Mouse (Mus musculus) gastrocnemius, adult 2 months (tissue): ENCODE results near the gene Olfr1062. TPM values are rescaled to one million over a fixed set of nuclear protein-coding genes. Genes with fewer than 3 reads are reported as not detected.
"Not testable (repeated sequence)": the region's sequence is repeated elsewhere in the genome, so short reads cannot be mapped to it uniquely, and the experiment has no call there.

Experiments used
- DNase-seq: peaks from one replicate; pipeline ENCODE4 v3.0.0; 2022
- H3K27ac ChIP-seq: fragments of 200-600 bp; 2 replicates; pipeline ENCODE4 v1.8.1; 2022; ENCODE audit warnings: mild to moderate bottlenecking
- H3K4me3 ChIP-seq: fragments of 200-600 bp; 2 replicates; pipeline ENCODE4 v1.8.1; 2022; ENCODE audit warnings: mild to moderate bottlenecking, moderate library complexity
- CTCF ChIP-seq: fragments of 200-600 bp; IDR thresholded peaks from 2 replicates; pipeline ENCODE4 v1.8.1; 2022; ENCODE audit warnings: antibody characterized with exemption, mild to moderate bottlenecking, moderate library complexity
- intact Hi-C: fragments of 180-260 bp; cut with DNase I; formaldehyde crosslinking; loops from one replicate; pipeline ENCODE4 v1.15.1; 2025
- long read RNA-seq, 2 experiments: library from polyadenylated mRNA; stranded (forward); transcript quantifications; one replicate each; pipeline ENCODE4 v2.0.0; 2021
- total RNA-seq, 2 experiments: library from RNA; stranded (reverse); gene quantifications; 2 replicates each; pipeline ENCODE4 v1.2.3; 2021

Olfr1062 gene
- not detected for total RNA-seq
- long read RNA-seq, experiment 1: 0 reads
- long read RNA-seq, experiment 2: 0 reads

GRCm38 (mm10) chr2:86426649-86427048, at the start of gene Olfr1062:
Olfr1062 (minus strand) TSS chr2:86426749.
- DNase-seq, intact Hi-C loops, H3K4me3 ChIP-seq, H3K27ac ChIP-seq: not testable (repeated sequence)

DNA sequence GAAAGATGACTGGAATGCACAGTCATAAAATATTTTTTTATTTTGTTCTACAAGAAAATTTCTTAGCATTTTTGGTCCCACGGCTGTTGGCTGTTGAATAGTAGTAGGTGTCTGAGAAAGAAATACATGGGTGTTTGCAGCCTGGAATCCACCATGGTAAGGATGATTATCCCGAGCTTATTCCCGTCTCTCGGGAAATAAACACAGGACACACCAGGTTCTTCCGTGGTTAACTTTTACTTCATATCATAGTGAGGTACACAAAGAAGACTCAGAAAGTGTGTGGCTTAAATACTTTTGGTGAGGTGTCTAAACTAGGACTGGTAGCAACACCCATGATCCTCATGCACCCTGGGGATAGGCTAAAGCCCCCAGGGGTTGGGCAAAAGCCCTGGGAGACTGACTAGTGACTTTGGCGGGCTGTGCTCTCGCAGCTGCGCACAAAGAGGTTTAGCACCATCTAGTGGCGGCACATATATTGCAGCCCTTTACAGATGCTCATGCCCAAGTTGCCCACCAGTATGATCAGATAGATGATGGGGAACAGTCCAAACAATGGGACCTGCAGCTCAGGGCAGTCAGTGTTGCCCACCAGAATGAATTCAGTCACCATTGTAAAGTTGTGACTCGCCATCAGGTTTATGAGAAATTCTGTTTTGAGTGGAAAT, 38.0 kb upstream of the Olfr1062 start:
- peak; percentile 74 for TF ChIP-seq CTCF
- intact Hi-C loops: loop anchor here (5.0 kb wide), 1 partner anchor 737 kb away; no protein-coding TSS in a partner anchor
- no peak overlapping the region for H3K4me3 ChIP-seq
- DNase-seq: peak; percentile 23
- H3K27ac ChIP-seq: no peak overlapping the region

DNA sequence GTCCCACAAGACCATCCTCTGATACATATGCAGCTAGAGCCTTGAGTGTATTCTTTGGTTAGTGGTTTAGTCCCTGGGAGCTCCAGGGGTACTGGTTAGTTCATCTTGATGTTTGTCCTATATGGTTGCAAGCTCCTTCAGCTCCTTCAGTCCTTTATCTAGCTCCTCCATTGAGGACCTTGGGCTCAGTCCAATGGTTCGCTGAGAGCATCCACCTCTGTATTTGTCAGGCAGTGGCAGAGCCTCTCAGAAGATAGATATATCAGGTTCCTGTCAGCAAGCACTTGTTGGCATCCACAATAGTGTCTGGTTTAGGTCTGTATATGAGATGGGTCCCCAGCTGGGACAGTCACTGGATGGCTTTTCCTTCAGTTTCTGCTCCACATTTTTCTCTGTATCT, 33.9 kb upstream of the Olfr1062 start:
- intact Hi-C loops: loop anchor here (5.0 kb wide), 1 partner anchor 733 kb away; no protein-coding TSS in a partner anchor
- DNase-seq: no peak
- no peak for TF ChIP-seq CTCF

GRCm38 (mm10) chr2:86456169-86456568, 29.6 kb upstream of the Olfr1062 start, which contains the start of gene Olfr1066:
Olfr1066 (minus strand) TSS chr2:86456269.
- TF ChIP-seq CTCF: no peak

More for the DNA sequence above, 33.9 kb upstream of the Olfr1062 start:
- no peak overlapping the region for H3K4me3 ChIP-seq
- H3K27ac ChIP-seq: no peak overlapping the region

DNA sequence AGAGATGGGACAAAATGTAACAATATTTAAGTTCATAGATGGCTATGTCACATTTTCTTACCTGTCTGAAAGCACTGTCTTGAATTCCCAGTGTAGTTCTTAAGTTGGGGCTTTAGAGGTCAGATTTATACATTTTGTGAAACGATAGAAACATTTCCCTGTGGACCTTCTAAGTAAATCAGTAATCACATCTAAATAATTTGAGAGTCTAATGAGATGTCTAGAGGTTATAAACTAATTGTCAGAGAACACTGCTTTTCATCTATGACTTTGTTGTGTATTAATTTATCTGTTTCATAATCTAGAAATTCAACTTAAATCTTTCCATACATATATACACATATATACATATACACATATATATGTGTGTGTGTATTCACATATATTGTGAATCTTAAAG, 23.9 kb upstream of the Olfr1062 start, which contains the start of gene Olfr1065:
Gene Olfr1065 (minus strand): TSS at position 101 of the 400 bp plus-strand sequence.
- intact Hi-C loops, H3K27ac ChIP-seq, H3K4me3 ChIP-seq, DNase-seq: not testable (repeated sequence)

More at GRCm38 (mm10) chr2:86456169-86456568, 29.6 kb upstream of the Olfr1062 start, which contains the start of gene Olfr1066:
- H3K4me3 ChIP-seq: no peak within 1 kb of the TSS
- intact Hi-C loops: no loop called here
- no peak within 1 kb of the TSS for H3K27ac ChIP-seq
- no peak for DNase-seq

DNA sequence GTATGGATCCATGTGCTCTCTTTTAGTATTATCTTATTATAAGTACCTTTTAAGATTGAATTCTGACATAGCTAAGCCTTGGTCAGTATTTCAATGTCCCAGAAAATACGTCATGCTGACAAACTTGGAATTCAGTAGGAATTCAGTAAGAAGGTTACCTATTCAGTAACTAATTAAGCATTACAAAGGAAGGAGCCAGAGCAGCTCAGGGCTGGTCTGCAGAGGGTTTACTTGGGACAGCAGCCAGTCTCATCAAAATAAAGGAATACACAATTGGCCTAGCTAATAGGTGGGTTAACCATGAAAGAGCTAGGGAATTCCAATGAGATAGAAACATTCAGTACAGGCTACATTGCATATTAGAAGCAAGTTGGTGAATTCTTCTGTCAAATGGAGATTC, 15.6 kb upstream of the Olfr1062 start:
- intact Hi-C loops, H3K27ac ChIP-seq, H3K4me3 ChIP-seq: not testable (repeated sequence)

DNA sequence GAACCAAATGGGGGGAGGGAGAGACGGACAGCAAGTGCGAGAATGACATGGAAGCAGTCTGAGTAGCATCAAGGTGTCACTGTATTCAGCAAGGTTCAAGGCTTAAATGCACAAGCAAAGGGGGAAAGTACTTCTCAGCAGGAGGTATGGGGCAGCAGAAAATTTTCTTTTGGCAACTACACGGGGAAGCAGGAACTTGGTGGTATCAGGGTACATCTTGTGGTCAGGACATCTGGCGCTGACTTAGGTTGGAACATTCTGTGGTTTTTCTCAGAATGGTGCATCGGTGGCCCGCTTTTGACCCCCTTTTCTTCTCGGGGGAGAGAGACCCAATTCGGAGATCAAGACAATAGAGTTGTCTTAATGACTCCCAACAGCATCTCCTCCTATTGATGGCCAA, 2.0 kb upstream of the Olfr1062 start:
- DNase-seq, intact Hi-C loops, H3K4me3 ChIP-seq, H3K27ac ChIP-seq: not testable (repeated sequence)

More for the DNA sequence above, 15.6 kb upstream of the Olfr1062 start:
- DNase-seq: not testable (repeated sequence)

DNA sequence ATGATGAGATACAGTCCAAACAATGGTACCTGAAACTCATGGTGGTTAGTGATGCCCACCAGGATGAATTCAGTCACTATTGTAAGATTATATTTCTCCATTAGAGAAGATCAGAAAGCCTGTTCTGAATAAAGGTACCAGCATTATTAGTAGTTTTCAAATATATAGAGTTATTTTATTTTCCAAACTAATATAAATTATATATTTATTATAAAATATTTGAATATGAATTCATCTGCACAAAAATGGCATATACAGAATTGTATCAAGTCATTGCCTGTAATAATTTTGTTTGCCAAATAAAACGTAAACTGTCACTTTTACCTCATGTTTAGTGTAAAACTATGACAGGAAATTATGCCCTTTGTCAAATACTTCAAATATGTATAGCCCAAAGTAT, 12.6 kb downstream of the Olfr1062 start, which contains the start of gene Olfr1061:
Gene Olfr1061 (minus strand): TSS at position 101 of the 400 bp plus-strand sequence.
- TF ChIP-seq CTCF: no peak
- Histone ChIP-seq H3K4me3 (no peak within 1 kb of the TSS), H3K27ac (no peak within 1 kb of the TSS)
- intact Hi-C loops: no loop called here
- no peak for DNase-seq

- intact Hi-C loops: no loop called here
- no peak for DNase-seq
- H3K27ac ChIP-seq: no peak overlapping the region
- TF ChIP-seq CTCF: no peak
- no peak overlapping the region for H3K4me3 ChIP-seq
Measured at GRCm38 (mm10) chr2:86395114-86395513, 31.4 kb downstream of the Olfr1062 start.

- DNase-seq, H3K4me3 ChIP-seq, H3K27ac ChIP-seq, intact Hi-C loops: not testable (repeated sequence)
Measured at GRCm38 (mm10) chr2:86388461-86388860, 38.1 kb downstream of the Olfr1062 start, which contains the start of gene Olfr1058. Olfr1058 (minus strand) TSS chr2:86388561.

DNA sequence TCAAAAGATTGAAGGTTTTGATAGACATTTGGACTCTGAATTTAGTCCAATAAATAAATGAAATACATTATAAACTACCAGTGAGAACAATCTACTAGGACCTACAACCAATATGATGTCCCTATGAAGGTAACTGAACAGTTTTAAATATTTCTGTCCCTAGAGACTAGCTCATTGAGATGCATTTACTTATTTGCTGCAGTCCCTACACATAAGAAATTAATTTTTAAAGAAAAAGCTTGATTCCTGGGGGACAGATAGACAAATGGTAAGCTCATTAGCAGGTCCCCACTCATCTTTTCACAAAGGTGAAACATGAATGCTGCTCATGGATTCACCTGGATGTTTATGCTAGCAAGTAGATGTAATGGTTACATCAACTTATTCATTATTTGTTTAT, 48.3 kb downstream of the Olfr1062 start, which contains the start of gene Olfr1057:
Gene Olfr1057 (minus strand): TSS at position 101 of the 400 bp plus-strand sequence.
- Histone ChIP-seq H3K4me3 (no peak within 1 kb of the TSS), H3K27ac (no peak within 1 kb of the TSS)
- TF ChIP-seq CTCF: no peak
- intact Hi-C loops: no loop called here
- DNase-seq: no peak

Other genes with a start within 250 kb of the Olfr1062 start
- not detected for gene Olfr1044, start 248.9 kb downstream of the Olfr1062 start, total RNA-seq
- gene Olfr52, start 241.1 kb downstream of the Olfr1062 start, total RNA-seq: not detected
- not detected for gene Olfr1045, start 223.7 kb downstream of the Olfr1062 start, total RNA-seq
- gene Olfr1046, start 207.4 kb downstream of the Olfr1062 start, total RNA-seq: not detected
- gene Olfr1047, start 195.3 kb downstream of the Olfr1062 start, total RNA-seq: not detected
- gene Olfr1048, start 186.5 kb downstream of the Olfr1062 start, total RNA-seq: not detected
- not detected for gene Olfr1049, start 168.4 kb downstream of the Olfr1062 start, total RNA-seq
- gene Olfr1051, start 147.7 kb downstream of the Olfr1062 start, total RNA-seq: not detected
- not detected for gene Olfr1052, start 134.3 kb downstream of the Olfr1062 start, total RNA-seq
- gene Olfr1053, start 111.5 kb downstream of the Olfr1062 start, total RNA-seq: not detected
- not detected for gene Olfr1054, start 91.3 kb downstream of the Olfr1062 start, total RNA-seq
- not detected for gene Olfr1055, start 76.5 kb downstream of the Olfr1062 start, total RNA-seq
- not detected for gene Olfr1056, start 64.3 kb downstream of the Olfr1062 start, total RNA-seq
- gene Olfr1057, start 48.4 kb downstream of the Olfr1062 start, total RNA-seq: not detected
- not detected for gene Olfr1058, start 38.2 kb downstream of the Olfr1062 start, total RNA-seq
- not detected for gene Olfr1061, start 12.7 kb downstream of the Olfr1062 start, total RNA-seq
- gene Olfr1065, start 23.8 kb upstream of the Olfr1062 start, total RNA-seq: not detected
- not detected for gene Olfr1066, start 29.5 kb upstream of the Olfr1062 start, total RNA-seq
- not detected for gene Olfr228, start 60.6 kb upstream of the Olfr1062 start, total RNA-seq
- gene Olfr1076, start 81.7 kb upstream of the Olfr1062 start, total RNA-seq: not detected
- gene Olfr1079, start 115.7 kb upstream of the Olfr1062 start, total RNA-seq: not detected
- gene Olfr1080, start 131.5 kb upstream of the Olfr1062 start, total RNA-seq: not detected
- gene Olfr1082, start 172.2 kb upstream of the Olfr1062 start, total RNA-seq: not detected
- gene Olfr1084, start 213.0 kb upstream of the Olfr1062 start, total RNA-seq: not detected
- not detected for gene Olfr1085, start 235.3 kb upstream of the Olfr1062 start, total RNA-seq